Mouse (Mus musculus): ENCODE results near the gene Gna12. TPM values are rescaled to one million over a fixed set of nuclear protein-coding genes. Genes with fewer than 3 reads are reported as not detected.

The Gna12 gene
- total and polyA plus RNA-seq, 3 experiments, result 46.0 to 55.2 TPM; not detected in 1

DNA sequence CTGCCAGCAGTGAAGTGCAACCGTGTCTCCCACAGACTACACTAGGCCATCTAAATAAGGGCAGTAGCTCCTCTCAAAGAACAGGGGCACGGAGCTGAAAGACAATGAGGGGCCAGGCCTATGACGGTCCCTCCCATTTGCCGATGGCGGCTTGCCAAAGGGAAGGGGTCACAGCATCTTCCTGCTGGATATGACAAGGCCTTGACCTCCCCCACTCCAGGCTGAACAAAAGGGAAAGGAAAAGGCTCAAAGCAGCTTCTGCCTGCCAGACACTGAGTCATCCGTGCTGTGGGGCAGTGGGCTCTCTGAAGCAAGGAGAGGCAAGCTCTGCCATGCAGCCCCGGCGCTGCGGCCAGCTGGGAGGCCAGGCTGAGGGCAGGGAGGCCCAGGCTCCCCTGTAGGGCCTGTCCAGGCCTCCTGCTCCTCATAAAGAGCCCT lies 62.5 kb downstream of the Gna12 start:
- Histone ChIP-seq H3K4me1 (ENCODE audit: control insufficient read depth in 1 of 2, insufficient read depth in 2 of 2, low read length in 2 of 2) (peaks cover 12 to 24% of the 10 kb centered on the region in 2 experiments), H3K27ac (ENCODE audit: control insufficient read depth, low read depth, low read length) (no peak overlapping the region), H3K9ac (ENCODE audit: control insufficient read depth, low read depth, low read length, poor library complexity, severe bottlenecking) (no peak overlapping the region), H3K79me2 (ENCODE audit: control insufficient read depth, insufficient read depth, low read length, poor library complexity) (no peaks in the 10 kb centered on the region), H3K4me3 (ENCODE audit: control insufficient read depth in 1 of 2, insufficient read depth in 1 of 2, low read depth in 2 of 2, low read length in 2 of 2) (no peak overlapping the region), H3K9me3 (replicated peaks; ENCODE audit: insufficient read depth, low read length) (no peaks in the 10 kb centered on the region), H3K27me3 (ENCODE audit: control insufficient read depth in 1 of 2, insufficient read depth in 2 of 2, low read length in 2 of 2) (no peaks in the 10 kb centered on the region), H3K36me3 (ENCODE audit: control insufficient read depth in 1 of 2, insufficient read depth in 2 of 2, low read length in 2 of 2) (peaks cover 0 to 12% of the 10 kb centered on the region in 2 experiments; a peak in 2 of 4 replicates)
- TF ChIP-seq RAD21 (IDR thresholded peaks at IDR 0.05; ENCODE audit: low read depth, low read length) (no peak), EP300 (IDR thresholded peaks at IDR 0.05; ENCODE audit: low read depth in 1 of 2, low read length in 2 of 2) (no peak), POLR2AphosphoS5 (IDR thresholded peaks at IDR 0.05; ENCODE audit: borderline replicate concordance, low read depth, low read length) (no peak), RCOR1 (IDR thresholded peaks at IDR 0.05; ENCODE audit: low read depth, low read length) (no peak), CHD1 (IDR thresholded peaks at IDR 0.05; ENCODE audit: low read depth, low read length) (no peak), ZNF384 (IDR thresholded peaks at IDR 0.05; ENCODE audit: low read depth, low read length) (no peak), MEF2A (IDR thresholded peaks at IDR 0.05; ENCODE audit: extremely low read depth, insufficient replicate concordance, low read depth, low read length, poor library complexity, severe bottlenecking) (no peak), E2F4 (IDR thresholded peaks at IDR 0.05; ENCODE audit: borderline replicate concordance, low read depth, low read length) (no peak), MAZ (IDR thresholded peaks at IDR 0.05; ENCODE audit: low read depth, low read length) (no peak), MAFK (IDR thresholded peaks at IDR 0.05; ENCODE audit: borderline replicate concordance, low read depth, low read length) (no peak), JUND (IDR thresholded peaks at IDR 0.05; ENCODE audit: low read depth, low read length) (no peak), MYB (IDR thresholded peaks at IDR 0.05; ENCODE audit: low read depth, low read length) (no peak), MYC (IDR thresholded peaks at IDR 0.05; ENCODE audit: low read depth, low read length) (no peak), TCF12 (IDR thresholded peaks at IDR 0.05; ENCODE audit: low read depth, low read length) (no peak), NRF1 (IDR thresholded peaks at IDR 0.05; ENCODE audit: insufficient read depth, low read depth, low read length, poor library complexity, severe bottlenecking) (no peak), ZMIZ1 (IDR thresholded peaks at IDR 0.05; ENCODE audit: low read depth, low read length) (no peak), POLR2A (IDR thresholded peaks at IDR 0.05; ENCODE audit: control insufficient read depth in 1 of 2, insufficient read depth in 1 of 2, low read depth in 1 of 2, low read length in 2 of 2, poor library complexity in 1 of 2) (no peak), ZKSCAN1 (IDR thresholded peaks at IDR 0.05; ENCODE audit: low read depth, low read length) (no peak), TAL1 (IDR thresholded peaks at IDR 0.05; ENCODE audit: low read length) (no peak)
- DNase-seq (ENCODE audit: low read depth, low spot score), result peak; percentile 21

DNA sequence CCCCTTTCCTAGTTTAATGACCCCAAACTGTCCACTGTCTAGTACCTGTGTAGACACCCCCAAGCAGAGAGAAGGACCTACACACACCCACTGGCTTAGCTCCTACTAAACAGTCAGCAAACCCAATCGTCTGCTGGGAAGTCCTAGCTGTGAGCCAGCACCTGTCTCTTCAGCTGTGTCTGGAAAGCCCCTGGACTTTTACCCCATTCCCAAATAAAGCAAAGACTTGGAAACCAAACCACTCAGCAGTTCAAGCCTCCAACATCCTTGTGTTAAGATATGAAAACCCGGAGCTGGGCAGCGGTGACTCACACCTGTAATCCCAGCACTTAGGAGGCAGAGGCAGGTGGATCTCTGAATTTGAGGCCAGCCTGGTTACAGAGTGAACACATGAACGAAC lies 63.7 kb downstream of the Gna12 start:
- Histone ChIP-seq H3K27me3 (ENCODE audit: control insufficient read depth in 1 of 2, insufficient read depth in 2 of 2, low read length in 2 of 2) (no peaks in the 10 kb centered on the region), H3K9me3 (replicated peaks; ENCODE audit: insufficient read depth, low read length) (no peaks in the 10 kb centered on the region), H3K27ac (ENCODE audit: control insufficient read depth, low read depth, low read length) (no peak overlapping the region), H3K4me1 (ENCODE audit: control insufficient read depth in 1 of 2, insufficient read depth in 2 of 2, low read length in 2 of 2) (peaks cover 6 to 14% of the 10 kb centered on the region in 2 experiments), H3K79me2 (ENCODE audit: control insufficient read depth, insufficient read depth, low read length, poor library complexity) (no peaks in the 10 kb centered on the region), H3K36me3 (ENCODE audit: control insufficient read depth in 1 of 2, insufficient read depth in 2 of 2, low read length in 2 of 2) (peaks cover 0 to under 1% of the 10 kb centered on the region in 2 experiments; a peak in 1 of 4 replicates), H3K4me3 (ENCODE audit: control insufficient read depth in 1 of 2, insufficient read depth in 1 of 2, low read depth in 2 of 2, low read length in 2 of 2) (no peak overlapping the region), H3K9ac (ENCODE audit: control insufficient read depth, low read depth, low read length, poor library complexity, severe bottlenecking) (no peak overlapping the region)
- TF ChIP-seq TAL1 (IDR thresholded peaks at IDR 0.05; ENCODE audit: low read length) (no peak), NRF1 (IDR thresholded peaks at IDR 0.05; ENCODE audit: insufficient read depth, low read depth, low read length, poor library complexity, severe bottlenecking) (no peak), POLR2A (IDR thresholded peaks at IDR 0.05; ENCODE audit: control insufficient read depth in 1 of 2, insufficient read depth in 1 of 2, low read depth in 1 of 2, low read length in 2 of 2, poor library complexity in 1 of 2) (no peak), RCOR1 (IDR thresholded peaks at IDR 0.05; ENCODE audit: low read depth, low read length) (no peak), MAX (IDR thresholded peaks at IDR 0.05; ENCODE audit: low read length) (no peak), NELFE (IDR thresholded peaks at IDR 0.05; ENCODE audit: low read depth, low read length) (no peak), POLR2AphosphoS2 (IDR thresholded peaks at IDR 0.05; ENCODE audit: low read length) (no peak), ZNF384 (IDR thresholded peaks at IDR 0.05; ENCODE audit: low read depth, low read length) (no peak), CTCF (IDR thresholded peaks at IDR 0.05 in 2 of 3, conservative IDR thresholded peaks at IDR 0.05 in 1 of 3; ENCODE audit: control insufficient read depth in 1 of 3, insufficient read depth in 1 of 3, low read depth in 2 of 3, low read length in 3 of 3, poor library complexity in 1 of 3, severe bottlenecking in 1 of 3) (no peak), HCFC1 (IDR thresholded peaks at IDR 0.05; ENCODE audit: low read depth, low read length) (no peak), ELF1 (IDR thresholded peaks at IDR 0.05; ENCODE audit: low read depth, low read length) (no peak), BHLHE40 (IDR thresholded peaks at IDR 0.05; ENCODE audit: borderline replicate concordance, low read depth, low read length) (no peak), SIN3A (IDR thresholded peaks at IDR 0.05; ENCODE audit: low read length) (no peak), GATA1 (IDR thresholded peaks at IDR 0.05; ENCODE audit: low read depth, low read length) (no peak)
- no peak for DNase-seq (ENCODE audit: low read depth, low spot score)

All from MEL (cell line).